Mouse (Mus musculus): Measurements from ENCODE around the gene 1500011B03Rik.

GRCm38 (mm10) chr5:114795231-114795630, 28.0 kb downstream of the 1500011B03Rik start:
- no peak for TF ChIP-seq CTCF (IDR thresholded peaks at IDR 0.05; ENCODE audit: borderline replicate concordance, control insufficient read depth, extremely low read depth, insufficient read depth, low read length, poor library complexity)
- no peak for TF ChIP-seq POLR2A (IDR thresholded peaks at IDR 0.05; ENCODE audit: control insufficient read depth, extremely low read depth, insufficient read depth, low read length, poor library complexity)
